Mouse (Mus musculus): ENCODE results near the gene Dnah8.

The Dnah8 gene

DNA sequence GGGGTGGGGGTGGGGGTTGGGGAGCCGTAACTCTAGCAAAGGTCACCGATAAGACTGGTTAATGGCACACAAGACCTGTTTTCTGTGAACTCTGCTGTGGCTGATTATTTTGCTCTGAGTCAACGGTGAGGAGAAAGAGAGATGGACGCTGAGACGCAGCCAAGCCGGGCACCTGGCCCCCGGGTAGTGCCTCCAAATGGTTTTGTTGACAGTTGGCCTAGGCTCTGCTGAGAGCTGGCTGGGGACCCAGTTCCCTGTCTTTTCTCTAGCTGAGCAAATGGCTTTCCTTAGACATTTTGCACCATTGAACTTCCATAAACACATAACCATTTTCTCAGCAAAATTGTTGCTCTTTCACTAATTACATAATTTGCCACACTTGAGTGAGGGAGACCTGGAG lies 253.3 kb downstream of the Dnah8 start:
- no peak for DNase-seq (ENCODE audit: low read depth, low spot score)

DNA sequence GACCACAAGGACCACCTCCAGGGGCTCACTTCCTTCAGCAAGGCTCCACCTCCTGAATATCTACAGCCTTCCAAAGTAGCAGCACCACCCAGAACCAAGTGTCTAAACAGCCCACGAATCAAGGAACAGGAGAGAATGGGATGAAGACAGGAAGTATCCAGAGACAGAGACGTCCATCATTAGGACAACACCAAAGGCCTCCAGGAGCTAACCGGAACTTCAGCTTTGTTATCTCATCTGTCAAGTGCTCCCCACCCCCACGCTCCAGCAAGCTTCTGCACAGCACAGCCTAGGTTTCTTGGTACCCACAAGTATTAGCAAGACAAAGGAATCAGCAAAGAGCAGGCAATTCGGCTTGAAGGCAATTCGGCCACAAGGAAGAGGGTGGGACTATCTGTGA lies 254.5 kb downstream of the Dnah8 start:
- no peak for DNase-seq (ENCODE audit: low read depth, low spot score)

DNA sequence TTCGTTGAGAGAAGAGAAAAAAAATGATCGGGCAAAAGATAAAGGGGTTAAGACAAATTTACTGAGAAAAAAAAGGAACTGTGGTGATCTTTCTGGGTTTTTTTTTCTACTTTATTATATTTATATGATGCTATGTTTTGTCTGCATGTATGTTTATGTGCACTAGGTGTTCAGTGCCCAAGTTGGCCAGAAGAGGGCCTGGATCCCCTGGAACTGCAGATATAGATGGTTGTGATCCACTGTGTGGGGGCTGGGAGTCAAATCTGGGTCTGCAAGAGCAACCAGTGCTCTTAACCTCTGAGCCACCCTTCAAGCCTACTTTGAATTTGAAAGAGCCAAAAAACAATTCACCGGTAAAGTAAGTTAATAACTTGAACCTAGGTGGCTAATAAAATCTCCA lies 256.2 kb downstream of the Dnah8 start:
- DNase-seq (ENCODE audit: low read depth, low spot score) = no peak

DNA sequence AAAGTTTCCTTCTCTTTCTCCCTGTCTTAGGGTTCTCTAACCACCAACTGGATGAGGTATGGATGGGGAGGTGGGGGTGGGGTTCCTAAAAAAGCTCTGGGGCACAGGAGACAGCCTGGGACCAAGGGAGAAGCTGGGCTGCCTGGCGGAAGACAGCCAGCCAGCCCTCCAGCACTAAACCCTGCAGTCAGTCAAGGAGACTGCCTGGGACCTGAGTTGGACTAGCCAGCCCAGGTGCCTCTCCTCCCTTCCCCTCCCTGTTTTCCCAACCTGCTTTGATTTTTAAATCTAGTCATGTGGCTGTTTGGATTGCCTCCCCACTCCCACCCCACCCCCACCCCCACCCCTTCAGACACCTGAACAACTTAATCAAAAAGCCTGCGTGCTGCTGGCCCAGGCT lies 256.8 kb downstream of the Dnah8 start:
- DNase-seq (ENCODE audit: low read depth, low spot score) = no peak

DNA sequence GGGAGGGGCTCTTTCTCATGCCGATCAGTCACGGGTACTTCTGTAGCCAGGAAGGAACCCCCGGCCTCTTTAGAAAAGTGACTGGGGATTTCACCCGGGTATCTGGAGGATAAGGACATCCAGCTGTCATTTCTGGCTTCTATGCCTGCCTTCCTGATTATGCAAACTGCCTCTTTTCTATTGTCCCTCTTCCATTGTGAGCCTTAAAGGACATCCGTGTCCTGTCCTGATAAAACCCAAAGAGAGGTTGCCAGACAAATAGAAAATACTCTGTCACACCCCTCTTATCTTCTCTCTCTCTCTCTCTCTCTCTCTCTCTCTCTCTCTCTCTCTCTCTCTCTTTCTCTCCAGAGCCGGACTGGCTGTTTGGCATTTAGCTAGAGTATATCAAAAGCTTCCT lies 258.1 kb downstream of the Dnah8 start:
- no peak for DNase-seq (ENCODE audit: low read depth, low spot score)

DNA sequence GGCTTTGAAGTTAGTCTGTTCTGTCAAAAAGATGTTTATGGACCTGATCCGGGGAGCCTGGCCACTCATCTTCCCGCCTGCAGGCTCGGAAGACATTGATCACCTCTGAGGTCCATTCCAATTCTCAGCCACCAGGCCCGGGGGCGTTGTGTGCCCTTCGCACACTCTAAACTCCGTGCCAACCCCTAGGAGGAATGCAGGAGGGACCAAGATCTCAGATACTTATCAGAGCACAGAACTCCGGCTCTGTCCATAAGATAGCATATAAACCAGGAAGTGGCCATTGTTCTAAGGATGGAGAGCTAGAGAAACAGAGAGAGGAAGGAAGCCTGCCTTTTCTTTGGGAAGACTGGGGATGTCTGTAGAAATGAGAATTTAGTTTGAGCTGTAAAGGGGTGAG lies 259.4 kb downstream of the Dnah8 start:
- no peak for DNase-seq (ENCODE audit: low read depth, low spot score)

DNA sequence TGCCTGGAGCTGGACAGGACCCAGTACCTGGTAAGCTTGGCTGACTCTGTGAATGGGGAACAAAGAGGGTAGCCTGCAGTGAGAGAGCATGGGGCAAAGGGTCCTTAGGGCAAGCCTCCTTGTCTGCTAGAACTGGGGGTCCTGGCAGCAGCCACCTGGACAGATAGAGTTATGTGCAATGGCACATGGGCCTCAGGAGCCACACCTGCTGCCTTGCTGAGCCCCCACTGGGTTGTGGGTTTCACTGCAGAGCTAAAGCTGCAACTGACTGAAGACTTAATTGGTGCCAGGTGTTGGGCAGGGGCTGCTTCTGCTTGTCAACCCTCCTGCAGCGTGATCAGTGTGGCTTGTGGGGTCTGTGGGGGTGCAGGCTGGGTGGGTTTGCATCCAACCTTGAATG lies 267.9 kb downstream of the Dnah8 start:
- no peak for DNase-seq (ENCODE audit: low read depth, low spot score)

DNA sequence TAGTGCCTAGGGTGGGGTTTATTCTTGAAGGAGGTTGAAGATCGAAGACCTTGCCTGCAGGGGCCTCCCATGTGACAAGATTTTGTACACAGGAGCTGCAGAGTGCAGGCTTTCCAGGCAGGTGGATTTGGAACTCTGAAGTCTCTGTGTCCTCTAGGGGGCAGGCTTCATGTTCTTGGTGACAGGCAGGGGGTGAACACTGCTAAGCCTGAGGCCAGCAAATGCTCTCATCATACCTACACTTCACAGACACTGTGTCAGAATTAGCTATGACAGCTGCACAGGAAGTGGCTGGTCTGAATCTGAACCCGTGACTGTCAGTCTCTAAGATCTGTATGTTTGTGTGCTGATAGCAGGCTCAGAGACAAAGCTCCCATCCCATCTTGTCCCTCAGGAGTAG lies 268.6 kb downstream of the Dnah8 start:
- no peak for DNase-seq (ENCODE audit: low read depth, low spot score)

DNA sequence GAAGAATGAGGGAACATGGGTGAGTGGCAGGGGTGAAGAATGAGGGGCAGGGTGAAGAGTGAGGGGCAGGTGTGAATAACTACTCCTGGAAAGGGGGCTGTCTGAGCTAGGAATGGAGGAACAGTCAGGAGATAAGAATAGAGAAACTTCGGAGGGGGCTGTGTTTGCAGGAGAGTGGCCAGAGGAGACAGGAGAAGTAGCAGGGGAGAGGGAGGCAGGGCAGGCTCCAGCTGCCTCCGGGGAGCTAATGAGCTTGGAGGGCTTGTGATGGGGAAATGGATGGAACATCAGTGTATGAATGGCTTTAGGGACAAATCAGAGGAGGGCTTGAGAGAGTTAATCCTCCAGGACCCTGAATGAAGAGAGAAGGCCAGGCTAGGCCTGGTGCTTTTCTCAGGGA lies 272.9 kb downstream of the Dnah8 start:
- DNase-seq (ENCODE audit: low read depth, low spot score) = no peak

DNA sequence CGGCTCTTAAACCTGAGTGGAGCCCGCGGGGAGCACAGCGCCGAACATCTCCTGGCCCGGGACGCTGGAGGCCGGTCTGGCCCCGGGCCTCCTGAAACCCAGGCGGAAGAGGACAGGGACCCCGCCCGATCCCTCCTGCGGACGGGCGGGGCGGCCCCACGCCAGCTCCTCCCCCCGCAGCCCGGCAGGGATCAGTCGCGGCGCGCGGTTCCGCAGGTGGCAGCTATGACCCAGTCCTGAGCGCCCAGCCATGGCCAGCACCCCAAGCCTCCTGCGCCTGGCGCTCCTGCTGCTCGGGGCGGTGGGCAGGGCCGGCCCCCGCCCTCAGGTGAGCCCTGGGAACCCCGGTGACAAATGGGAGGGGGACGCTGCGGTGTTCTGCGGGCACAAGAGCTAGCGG lies 277.5 kb downstream of the Dnah8 start, which contains the start of gene Glp1r:
TSS of gene Glp1r (plus strand) at position 191 of the 400 bp plus-strand sequence.
- no peak for DNase-seq (ENCODE audit: low read depth, low spot score)

DNA sequence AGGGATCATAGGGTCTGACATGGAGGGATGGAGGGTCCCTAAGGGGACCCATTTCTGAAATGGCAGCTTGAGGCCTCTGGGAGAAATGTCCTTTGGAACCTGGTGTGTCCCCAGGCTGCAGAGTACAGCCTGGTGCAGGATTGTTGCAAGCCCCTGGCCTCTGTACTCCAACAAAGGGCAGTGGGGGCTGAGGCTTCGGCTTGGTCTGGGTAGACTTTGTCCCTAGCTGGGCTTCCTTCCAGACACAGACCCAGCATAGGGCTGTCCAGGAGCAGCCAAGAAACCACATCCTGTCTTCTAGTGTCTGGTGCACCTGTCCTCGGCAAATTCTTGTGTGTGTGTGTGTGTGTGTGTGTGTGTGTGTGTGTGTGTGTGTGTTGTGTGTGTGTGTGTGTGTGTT lies 279.9 kb downstream of the Dnah8 start:
- no peak for DNase-seq (ENCODE audit: low read depth, low spot score)

DNA sequence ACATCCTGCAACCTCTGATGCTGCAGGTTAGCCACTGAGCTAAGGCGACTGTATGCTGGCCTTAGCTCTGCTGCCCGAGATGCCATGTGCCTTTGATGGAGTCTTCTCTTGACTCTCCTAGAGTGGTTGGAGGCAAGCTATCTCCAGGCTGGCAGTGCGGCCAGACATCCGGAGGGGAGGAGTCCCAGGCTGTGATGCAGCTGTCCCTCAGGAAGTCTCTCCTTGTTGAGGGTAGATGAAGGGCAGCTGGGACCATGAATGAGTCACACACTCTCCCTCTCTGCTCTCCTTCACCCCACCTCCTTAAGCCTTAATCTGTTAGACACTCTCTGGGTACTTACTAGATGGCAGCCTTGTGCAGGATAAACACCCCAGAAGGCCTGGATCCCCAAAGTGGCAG lies 283.4 kb downstream of the Dnah8 start:
- DNase-seq (ENCODE audit: low read depth, low spot score) = no peak

DNA sequence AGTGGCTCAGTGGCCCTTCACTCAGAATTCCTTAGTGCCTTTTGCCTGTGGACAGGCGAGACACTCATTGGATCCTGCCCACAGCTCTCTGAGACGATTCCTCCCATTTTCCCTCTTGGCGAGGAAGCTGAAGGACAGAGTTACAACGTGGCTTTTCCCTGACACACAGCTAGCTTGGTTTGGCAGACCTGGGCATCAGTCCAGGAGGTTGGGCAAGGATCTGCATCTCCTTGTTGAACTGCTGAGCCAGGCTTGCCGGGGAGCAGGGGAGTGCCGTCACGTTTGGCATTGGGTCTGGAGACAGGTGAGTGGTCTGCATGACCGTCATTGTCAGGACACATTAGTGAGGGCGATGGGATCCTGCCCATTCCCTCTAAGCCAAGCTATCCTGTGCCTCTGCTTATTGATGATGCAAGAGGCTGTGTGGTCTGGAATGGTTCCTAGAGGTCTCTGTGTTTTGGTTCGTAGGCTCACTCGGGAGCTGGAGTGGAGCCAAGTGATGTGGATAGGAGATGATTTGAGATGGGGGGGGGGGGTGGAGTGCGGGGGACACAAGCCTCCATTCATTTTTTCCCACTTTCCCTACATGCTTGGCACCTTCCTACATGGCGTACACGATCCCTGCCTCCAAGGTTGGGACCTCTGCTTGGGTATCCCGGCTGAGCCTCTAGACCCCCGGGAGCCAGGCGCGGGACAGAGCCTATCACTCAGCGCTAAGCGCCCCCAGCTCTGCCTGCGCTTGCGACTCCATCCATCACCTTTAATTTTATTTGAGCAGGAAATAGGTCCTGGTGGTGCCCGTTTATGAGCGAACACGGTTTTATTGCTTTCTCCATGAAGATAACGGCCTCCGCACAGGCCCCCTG lies 286.9 kb downstream of the Dnah8 start:
- no peak for DNase-seq (ENCODE audit: low read depth, low spot score)

DNA sequence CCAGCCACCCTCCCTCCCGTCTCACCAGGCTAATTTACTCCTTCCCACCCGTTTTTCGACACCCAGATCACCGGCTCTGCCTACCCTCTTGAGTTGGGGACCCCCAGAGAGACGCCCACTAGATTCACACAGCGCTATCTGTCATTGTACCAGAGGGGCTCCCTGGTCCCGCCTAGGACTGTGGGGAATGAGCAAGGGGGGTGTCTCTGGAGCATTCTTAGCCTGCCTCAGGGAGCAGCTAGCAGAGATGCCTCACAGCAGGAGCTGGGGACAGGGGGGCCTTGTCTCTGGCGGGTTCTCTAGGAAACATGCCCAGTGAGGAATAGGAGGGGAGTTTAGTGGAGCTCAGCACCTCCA lies 287.6 kb downstream of the Dnah8 start:
- DNase-seq (ENCODE audit: low read depth, low spot score) = no peak

DNA sequence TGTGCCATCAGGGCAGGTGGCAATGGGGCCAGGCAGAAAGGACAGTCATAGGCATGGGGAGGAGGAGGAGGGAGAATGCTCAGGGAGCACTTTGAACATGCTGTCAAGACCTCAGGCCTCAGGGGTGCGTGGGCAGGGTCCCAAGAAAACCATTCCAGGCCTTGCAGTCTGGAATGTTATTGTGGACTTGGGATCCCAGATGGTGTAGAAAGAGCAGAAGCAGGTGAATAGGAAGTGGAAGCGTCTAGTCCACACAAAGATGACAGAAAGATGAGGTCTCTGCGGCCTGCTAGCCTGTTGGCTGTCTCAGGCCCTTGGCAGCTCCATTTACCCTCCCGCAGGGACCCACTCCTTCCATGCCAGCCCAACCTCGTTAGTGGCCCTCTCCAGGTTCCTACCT lies 288.4 kb downstream of the Dnah8 start:
- no peak for DNase-seq (ENCODE audit: low read depth, low spot score)

DNA sequence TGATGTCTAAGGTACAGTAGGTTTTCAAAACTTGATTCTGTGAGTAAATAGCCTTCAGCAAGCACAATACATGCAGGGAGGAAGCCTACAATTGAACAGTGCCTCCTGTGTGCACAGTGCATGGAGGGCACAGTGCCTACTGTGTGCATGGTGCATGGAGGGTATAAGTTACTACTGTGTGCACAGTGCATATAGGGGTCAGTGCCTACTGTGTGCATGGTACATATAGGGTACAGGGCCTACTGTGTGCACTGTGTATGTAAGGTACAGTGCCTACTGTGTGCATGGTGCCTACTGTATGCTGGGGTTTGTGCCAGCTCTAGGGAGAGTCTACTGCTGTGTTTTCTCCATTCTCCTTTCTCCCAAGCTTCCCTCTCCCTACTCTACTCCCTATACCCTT lies 290.1 kb downstream of the Dnah8 start:
- no peak for DNase-seq (ENCODE audit: low read depth, low spot score)

DNA sequence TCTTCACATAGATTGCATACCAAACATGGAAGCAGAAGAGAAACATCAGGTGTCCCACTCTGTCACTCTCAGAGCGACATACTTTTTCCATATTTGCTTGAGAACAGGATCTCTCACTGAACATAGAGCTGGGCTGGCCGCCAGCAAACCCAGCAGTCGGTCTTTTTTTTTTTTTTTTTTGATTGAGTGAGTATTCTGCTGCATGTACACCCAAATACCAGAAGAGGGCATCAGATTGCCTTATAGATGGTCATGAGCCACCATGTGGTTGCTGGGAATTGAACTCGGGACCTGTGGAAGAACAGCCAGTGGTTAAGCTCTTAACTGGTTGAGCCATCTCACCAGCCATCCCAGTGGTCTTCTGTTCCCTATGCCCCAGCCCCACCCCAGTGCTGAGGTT lies 299.4 kb downstream of the Dnah8 start:
- DNase-seq (ENCODE audit: low read depth, low spot score) = no peak
